Mouse (Mus musculus) layer of hippocampus, adult 9-10 months (tissue): ENCODE results near the gene Dok3.

Source experiments
- DNase-seq: peaks from one replicate; pipeline ENCODE4 v3.0.0; 2022; ENCODE audit warnings: low spot score

Gene Dok3

DNA sequence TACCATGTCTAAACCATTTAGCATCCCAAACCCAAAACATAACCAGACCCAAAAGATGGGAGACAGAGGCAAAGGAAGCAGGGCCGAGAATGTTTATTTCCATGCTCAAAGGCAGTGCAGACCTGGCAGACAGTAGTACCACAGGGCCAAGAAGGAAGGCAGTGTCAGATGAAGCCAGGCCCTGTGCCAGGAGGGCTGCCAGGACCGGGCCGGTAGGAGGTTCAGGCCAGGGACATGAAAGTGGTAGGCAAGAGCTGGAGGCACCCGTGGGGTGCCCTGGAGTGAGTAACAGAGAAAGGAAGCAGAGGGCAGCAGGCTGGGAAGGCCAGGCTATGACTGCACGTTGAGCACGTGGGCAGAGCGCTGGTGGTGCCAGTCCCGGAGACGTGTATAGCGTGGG, 22.4 kb downstream of the Dok3 start:
- no peak for DNase-seq

DNA sequence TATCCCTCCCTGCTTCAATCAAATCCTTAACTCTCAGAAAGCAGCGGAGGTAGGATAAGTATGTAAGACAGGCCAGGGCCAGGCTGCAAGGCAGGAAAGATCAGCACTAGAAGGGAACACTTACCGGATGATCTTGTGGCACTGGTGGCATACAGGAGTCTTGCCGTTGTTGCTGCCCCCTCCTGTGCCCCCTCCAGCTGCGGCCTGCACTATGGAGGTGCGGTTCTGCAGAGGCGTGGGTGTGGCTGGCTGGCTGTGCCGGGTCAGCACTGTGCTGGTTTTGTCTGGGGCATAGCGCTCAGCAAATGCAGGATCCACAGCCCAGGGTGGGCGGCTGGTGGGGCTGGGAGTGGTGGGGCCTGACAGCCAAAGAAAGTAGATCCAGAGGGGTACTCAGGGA, 23.3 kb downstream of the Dok3 start:
- no peak for DNase-seq

DNA sequence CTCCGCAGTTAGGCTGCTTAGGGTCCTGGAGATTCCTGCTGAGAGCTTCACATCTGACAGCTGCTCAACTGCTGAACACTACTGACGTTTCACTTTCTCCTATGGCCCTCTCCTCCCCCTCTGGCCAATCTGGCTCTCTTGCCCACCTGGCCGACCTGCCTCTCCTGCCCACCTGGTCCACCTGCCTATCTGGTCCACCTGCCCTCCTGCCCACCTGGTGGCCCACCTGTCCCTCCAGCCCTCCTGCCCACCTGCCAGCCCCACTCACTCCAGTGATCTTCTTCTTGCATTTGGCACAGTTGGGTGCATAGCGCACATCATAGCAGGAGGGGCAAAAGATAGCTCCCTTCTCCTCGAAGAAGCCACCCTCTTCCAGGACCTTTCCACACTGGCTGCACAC, 24.7 kb downstream of the Dok3 start:
- DNase-seq, result no peak

DNA sequence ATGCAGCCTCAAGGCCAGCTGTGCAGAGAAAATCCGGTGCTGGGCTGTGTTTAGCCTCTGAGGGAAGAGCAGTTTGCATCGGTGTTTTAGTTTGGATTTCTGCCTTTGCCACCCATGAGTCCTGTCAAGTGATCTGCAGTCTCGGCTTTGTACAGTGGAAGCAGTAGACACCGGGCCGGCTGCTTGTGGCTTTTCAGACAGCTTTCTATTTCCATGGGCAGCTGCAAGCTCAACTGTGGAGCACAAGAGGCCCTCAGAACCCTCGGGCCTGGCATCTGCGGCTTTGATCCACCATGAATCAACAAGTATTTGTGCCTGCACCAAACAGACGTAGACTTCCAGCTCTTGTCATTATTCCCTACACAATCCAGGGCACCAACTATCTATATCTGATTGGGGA, 26.7 kb downstream of the Dok3 start:
- DNase-seq, result no peak

DNA sequence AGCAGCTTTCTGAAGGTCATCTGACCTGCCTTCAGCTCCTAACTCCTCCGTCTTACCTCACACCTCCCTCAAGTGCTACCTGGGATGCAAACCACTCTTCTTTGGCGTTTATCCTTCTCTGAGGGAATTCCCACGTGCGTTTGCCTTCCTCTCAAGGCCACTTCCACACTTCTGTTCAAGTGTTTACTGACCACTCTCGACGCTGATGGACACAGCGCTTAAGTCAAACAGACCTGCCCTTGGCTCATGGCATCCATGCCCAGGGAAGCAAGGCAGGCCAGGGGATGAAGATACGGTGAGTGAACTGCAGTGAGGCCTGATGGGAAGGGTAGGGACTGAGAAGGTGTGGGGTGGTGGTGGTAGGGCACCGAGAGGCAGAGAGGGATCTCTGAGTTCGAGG, 28.5 kb downstream of the Dok3 start:
- no peak for DNase-seq

DNA sequence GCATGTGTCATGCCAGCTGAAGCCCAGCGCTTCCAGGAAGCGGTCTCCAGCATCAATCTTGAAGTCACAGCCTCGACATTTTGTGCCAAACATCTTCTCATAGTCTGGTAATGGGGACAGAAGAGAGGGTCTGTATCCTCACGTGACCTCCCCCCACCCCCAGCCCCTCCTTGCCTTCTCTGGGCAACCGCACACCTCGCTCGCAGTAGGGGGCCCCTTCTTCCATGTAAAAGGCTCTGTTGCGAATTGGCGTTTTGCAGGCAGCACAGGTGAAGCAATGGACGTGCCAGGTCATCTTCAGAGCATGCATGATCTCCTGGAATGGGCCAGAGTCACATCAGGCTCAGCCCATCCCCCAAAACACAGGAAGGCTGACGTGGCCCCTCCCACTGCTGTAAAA, 30.2 kb downstream of the Dok3 start:
- DNase-seq, result no peak

DNA sequence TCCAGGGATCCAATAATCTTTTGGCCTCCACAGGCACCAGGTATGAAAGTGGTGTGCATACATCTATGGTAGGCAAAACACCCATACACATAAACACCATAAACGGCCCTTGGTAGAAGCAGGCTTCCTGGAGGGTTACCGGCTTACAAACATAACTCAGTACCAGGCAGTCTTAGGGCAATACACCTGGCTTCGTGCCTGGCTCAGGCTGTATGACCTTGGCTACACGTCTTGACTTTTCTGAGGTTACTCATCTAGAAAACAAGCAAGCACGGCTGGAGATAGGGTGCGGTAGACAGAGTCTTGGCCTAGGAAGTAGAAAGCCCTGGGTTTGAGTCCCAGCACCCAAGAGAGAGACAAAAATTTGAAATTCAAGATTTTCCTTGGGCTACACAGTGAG, 32.4 kb downstream of the Dok3 start:
- no peak for DNase-seq

DNA sequence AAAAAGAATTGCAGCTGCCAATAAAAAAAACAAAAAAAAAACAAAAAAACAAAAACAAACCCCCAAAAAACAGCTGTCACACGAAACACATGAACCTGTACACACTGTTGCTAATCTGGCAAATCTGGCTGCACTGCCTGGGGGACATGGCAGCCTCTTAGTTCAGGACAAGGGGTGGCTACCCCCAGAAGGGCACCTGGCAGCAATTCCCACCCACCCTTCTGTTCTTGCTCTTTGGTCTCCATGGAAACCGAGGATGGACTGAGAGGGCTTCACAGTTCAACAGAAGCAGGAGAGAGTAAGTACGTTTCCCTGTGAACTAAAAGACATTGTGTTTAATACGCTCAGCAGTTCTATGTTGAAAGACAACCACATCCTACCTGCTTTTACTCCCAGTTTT, 33.4 kb downstream of the Dok3 start:
- DNase-seq, result no peak

DNA sequence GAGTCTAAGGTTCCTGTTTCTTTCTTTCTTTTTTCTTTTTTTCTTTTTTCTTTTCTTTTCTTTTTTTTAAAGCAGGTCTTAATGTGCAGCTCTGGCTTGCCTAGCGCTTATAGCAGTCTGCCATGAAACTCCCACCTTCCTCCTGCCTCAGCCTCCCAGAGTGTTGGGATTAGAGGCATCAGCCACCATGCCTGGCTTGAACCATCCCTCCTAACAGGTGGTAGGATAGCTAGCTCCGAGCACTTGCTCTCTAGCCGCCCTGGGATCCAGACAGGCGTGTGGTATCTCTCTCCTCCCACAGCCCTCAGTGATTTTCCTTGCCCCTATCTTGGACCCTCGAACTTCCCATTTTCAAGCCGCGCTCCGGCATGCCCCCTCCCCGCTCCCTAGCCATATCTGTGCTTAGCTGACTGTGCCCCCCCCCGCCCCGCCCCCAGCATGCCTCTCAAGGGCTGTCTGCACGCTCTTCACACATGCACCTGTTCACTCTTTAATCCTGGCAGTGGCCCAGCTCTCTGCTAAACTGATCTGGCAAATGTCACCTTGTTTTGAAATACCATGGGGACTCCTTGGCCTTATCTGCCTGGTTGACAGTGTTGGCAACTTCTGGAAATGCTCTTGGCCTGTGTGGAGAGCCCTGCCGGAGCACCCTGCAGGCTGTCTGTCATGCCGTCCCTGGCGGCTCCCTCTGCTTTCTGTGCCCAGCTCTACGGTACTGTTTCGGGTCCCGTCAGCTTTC, 34.0 kb downstream of the Dok3 start:
- no peak for DNase-seq

DNA sequence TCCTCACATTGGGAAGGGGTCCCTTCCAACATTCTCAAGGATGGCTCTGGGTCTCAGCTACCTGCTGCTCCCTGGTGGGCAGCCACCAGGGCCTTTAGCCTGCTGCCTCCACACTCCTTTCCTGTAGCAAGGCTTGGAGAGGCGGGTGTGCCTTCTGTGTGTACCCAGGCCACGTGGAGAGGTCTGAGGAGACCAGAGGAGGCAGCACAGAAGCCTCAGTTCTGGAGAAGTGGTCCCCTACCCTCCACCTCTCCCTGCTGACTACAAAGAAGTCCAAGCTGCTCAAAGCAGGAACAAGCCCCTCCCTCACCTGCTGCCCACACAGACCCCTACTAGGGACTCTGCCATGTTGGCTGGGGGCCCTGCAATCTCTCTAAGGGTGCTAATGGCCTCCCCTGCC, 34.8 kb downstream of the Dok3 start:
- no peak for DNase-seq

DNA sequence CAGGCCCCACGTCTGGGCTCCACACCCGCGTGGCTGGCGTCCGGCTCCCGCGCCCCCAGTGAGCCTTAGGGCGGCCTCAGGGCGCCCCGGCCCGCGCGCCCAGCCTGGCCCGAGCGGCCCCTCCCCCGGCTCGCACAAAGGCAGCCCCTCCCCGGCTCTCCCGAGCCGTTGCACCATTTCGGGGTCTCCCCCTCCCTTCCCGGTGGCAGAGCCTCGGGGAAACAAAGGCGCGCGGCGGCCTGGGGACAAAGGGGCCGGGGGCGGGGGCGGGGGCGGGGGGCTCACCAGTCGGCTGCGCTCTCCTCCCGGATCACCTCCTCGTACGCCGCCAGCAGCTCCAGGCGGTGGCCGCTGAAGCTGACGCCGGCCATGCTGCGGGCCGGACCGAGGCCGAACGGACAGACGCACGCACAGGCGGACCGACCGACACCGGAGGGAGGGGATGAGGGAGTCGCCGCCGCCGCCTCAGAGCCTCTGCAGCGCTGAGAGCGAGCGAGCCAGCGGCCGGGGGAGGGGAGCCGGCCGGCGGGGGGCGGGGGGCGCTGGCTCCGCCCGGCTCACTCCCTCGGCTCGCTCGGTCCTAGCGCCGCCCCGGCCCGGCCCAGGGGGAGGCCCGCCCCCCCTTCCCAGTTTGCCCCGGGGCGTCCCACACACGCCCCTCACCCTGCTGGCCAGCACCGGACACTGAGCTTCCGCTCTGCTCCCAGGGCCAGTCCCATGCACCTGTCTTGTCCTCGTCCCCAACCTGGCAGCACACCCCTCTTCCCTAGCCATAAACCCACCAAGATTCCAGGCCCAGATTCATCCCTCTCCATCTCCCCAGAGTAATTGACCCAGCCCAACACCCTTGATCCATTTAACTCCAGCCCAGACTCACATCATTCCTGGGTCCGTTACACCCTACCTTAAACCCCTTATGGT, 41.3 kb downstream of the Dok3 start, which contains the start of gene Dbn1:
Dbn1 (minus strand) TSS at position 534 of the 921 bp plus-strand sequence.
- DNase-seq, result no peak

DNA sequence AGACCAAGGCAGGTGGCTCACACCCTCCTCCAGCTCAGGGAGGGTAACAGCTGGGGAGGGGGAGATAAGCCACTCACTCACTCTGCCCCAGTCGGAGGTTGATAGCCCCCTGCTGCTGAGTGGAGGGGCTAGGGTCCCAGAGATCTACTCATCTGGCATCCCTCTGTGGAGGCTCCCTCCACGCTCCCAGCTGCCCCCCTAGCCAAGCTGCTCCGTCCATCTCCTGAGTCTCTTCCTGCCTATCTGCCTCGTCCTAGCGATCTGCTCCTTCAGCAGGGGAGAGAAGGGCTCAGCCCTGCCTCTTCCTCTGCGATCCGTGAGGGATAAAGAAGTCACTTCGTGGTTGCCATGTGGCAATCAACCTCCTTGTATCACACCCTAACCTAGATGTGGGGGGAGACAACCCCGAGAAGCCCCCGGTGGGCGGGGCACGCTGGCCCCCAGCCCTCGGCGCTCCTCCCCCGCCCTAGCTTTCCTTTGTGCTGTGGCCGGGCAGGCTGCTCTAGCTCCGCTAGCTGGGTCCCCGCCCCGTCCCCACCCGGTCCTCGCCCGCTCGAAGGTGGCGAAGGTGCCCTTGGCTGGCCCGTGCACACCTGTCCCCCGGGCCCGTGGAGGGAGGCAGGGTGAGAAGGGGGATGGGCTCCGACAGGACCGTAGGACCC, 42.0 kb downstream of the Dok3 start:
- no peak for DNase-seq

DNA sequence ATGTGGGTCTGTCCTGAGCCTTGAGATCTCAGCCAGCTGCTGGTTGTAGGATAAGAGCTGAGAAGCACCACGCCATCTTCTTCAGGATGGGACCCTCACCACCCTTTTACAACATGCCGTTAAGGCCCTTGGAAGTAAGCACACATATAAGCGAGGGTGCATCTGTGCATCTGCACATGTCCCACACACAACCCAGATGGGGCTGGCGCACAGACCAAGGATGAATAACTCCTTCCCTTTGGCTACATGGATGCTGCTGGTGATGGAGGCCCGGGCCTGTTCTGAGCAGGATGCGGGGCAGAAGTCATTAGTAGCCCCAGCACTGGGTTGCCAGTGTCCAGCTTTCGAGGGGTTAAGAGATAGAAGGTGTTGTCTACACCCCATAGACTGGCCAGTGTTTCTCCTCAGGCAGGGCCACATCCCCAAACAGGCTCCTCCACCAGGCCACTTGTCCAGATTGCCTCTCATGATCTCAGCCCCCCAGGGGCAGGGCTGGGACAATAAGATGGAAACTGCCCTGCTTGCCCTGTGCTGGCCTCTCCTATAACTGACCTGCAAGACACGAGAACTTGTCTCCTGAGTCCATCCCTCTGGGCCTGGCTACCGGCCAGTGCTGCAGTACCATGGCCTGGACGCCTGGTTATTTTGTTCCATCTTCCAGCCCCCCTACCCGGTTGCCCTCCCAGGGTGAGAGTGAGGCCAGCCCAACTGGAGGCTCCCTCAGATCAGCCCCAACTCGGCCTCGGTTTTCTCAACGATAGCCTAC, 42.9 kb downstream of the Dok3 start:
- DNase-seq, result no peak

DNA sequence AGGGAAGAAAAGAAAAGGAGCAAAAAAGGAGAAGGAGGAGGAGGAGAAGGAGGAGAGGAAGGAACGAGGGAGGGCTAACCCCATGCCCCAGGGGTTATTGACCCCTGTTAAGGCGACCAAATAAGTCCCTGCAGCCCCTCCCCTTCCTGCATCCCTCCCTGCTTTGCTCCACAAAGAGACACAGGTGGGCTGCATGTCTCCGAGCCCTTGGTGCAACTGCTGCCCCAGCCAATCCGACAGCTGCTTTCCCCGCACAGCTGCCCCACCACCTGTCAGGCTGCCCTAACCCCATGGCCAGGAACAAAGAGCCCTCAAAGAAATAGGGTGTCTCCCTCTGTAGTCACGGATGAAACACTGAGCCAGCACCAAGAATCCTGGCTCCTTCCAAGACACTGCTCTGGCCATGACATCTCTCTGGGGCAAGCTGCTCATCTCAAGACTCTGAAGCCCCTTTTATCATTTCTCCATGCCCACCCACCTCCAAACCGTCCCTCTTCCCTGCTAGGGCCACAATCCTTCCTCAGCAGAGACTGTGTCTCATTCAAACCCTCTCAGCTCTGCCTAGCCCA, 44.5 kb downstream of the Dok3 start:
- no peak for DNase-seq

DNA sequence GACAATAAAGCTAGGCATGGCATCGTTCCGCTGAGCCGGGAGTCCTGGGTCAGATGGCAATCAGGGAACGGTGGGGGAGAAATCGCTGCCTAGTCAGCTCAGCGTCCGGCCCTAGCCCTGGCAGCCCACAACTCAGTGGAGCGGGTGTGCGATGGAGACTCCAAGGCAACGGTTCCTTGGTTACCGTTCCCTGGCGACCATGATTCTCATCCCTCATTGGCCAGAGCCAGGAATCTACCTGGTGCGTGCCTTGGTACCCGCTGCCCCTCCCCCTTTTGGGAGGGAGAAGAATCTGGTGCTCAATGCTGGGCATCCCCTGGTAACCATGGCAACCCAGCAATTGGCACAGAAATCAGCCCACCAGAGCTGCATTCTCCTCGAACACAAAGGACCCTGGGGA, 45.5 kb downstream of the Dok3 start:
- DNase-seq, result peak; percentile 72

DNA sequence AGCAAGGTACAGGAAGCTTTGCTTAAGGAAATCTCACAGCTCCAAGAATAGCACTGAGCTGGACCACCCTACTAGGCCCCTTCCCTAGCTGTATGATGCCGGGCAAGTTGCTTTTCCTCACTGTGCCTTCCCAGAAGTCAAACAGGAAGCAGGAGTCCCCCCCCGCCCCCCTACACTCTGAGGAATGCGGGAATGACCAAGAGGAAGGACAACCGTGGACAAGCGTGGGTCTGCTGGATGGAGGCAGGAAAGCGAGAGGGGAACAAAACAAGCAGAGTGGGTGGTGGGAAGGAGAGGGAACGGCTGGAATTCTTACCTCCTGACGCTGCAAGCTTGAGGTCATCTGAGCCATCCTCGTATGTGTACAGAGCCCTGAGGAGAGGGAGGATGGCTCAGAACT, 46.0 kb downstream of the Dok3 start:
- no peak for DNase-seq

DNA sequence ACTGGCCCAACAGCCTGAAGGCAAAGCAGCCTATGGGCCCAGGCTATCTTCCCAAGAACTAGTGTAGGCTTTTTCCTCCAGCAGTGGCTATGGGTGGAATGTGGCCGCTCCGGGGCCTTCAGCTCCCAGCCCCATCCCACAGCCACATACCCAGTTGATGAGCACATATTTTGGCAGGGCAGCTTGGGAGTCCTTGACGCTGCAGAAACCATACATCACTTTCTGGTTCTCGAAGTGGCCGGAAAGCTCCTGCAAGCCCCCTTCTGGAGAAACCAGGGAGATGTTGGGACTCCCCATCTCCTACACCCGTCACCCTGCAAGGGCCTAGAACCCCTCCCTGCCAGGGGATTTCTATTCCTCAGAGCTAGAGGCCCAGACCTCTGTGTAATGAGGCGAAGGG, 46.6 kb downstream of the Dok3 start:
- no peak for DNase-seq

DNA sequence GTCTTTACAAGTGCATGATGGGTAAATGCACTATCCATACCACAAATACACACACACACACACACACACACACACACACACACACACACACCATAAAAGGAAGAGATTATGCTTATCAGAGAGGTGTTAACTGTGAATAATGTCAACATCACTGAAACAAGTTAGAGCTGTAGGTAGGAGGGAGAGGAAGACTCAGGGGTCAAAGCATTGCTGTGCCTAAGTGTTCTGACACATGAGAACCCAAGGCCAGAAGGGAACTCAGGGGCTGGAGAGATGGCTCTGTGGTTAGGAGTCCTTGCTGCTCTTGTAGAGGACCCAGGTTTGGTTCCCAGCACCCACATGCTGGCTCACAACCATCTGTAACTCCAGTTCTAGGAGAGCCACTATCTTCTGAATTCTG, 49.2 kb downstream of the Dok3 start:
- DNase-seq, result no peak

DNA sequence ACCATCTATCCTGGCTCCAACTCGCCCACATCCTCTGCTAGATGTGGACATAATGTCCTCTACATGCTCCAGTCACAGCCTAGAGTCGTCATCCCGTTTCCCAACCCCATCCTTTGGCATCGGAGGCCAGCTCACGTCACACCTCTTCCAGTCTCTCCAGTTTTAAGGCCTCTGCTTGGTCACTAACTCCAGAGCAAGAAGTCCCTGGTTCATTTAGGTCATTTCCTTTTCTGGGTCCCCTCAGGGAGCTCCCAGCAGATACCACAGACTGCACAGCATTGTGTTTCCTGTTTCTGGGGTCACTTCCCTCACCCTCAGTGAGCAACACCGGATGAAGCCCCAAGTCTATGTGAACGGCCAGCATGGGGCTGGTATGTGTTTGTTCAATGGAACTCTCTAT, 50.1 kb downstream of the Dok3 start:
- DNase-seq, result no peak

DNA sequence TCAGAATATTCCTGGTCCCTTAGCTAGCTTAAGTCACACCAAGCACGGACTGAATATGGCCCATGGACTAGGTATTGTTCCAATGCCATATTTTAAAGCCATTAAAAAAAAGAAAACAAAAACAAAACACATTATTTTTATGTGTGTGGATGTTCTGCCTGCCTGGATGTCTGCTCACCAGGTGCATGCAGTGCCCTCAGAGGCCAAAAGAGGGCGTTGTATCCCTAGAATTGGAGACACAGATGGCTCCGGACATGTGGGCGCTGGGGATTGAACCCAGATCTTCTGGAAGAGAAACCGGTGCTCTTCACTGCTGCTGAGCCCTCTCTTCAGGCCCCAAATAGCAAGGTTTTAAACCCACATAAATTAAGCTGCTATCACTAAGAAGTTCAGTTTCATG, 51.1 kb downstream of the Dok3 start:
- no peak for DNase-seq

DNA sequence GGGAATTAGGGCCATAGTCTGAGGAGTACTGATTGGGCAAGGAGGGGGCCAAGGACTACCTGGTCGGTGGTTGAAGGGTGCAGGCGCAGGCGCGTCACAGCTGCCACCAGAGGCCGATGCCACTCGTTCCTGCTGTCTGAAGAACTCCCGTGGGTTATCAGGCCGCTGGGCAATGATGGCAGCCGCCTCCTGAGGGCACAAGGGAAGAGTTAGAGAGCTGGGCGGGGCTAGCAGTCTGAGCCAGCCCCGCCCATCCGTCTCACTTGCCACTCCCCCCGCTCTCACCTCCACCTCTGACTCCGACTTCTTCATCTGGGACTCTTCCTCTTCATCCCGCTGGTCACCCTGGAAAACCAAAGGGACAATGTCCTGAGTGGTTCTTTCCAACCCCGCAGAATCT, 51.6 kb downstream of the Dok3 start:
- no peak for DNase-seq

DNA sequence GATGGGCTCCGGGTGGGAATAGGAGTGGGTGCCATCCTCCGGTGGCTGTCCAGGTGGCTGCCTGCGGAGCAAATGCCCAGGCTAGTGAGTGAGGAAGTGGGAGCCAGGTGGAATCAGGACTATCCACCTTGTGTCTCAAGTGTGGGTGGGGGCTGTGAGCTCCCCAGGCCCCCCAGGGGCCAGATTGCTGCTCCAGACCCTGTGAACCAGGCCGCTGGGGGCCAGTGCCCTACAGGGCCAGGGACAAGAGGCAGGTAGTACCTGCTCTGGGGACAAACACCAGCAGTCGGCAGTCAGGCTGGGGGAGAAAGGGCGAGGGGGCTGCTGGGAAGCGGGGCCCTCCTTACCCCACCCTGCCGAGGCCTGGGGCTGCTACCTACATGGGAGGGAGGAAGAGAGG, 52.8 kb downstream of the Dok3 start:
- DNase-seq, result no peak
